Mouse (Mus musculus): ENCODE data around the gene Dusp10.
A peak's percentile ranks its signal among the peaks of the same experiment; 100 is the strongest.

The Dusp10 gene

DNA sequence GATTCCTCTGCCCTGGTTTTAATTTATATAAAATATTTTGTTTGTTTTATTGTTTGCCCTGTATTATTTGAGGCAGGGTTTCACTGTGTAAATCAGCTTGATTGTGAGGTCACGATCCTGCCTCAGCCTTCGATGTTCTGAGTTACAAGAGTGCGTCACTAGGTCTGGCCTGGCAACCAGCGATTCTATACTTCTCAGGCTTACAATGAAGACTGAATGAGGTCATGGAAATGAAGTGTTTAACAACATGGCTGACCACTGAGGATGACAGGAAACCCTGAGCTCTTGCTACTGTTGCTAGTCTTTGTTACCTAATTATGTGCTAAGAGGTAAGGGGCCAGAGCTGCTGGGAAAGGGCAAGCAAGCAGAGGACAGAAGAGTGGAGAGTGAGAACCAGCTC, at the start of gene Dusp10:
Gene Dusp10 (plus strand): TSS at position 197 of the 400 bp plus-strand sequence.
- no peak for DNase-seq (ENCODE audit: low read depth, low spot score)

DNA sequence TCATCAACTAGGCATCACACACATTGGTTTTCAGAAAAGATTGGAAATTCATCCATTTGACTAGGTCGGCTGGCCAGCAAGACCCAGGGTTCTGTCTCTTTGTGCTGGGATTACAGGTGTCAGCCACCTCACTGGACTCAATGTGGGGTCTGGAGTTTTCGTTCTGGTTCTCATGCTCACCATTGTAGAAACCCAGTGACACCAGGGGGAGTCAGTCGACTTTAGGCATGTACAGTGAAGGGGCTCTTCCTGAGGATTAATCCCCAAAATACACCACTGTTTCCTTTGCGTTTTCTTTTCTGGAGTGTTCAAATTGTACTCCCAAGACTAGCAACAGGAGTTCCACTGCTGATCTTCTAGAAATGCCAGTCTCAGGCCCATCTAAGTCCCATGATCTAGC, 47.8 kb upstream of the Dusp10 start:
- DNase-seq (ENCODE audit: low read depth, low spot score): no peak

DNA sequence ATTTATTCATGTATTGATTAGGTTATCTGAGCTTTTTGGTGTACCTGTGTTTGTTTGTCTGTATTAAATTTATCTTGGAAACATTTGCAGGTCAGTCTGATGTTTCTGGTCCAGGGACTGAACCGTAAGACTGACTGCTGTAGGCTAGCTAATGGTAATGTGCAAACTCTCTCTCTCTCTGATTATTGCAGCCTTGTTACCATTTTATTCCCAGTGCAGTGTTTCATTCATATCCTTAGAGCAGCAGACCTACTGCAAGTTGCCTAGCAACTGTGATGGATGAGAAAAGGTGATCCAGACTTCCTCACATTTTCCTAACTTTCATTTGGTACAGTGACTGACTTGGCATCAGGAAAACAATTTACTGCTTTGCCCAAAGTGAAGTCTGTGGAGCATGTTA, 43.8 kb upstream of the Dusp10 start:
- no peak for DNase-seq (ENCODE audit: low read depth, low spot score)

GRCm38 (mm10) chr1:183979814-183980243, 33.3 kb upstream of the Dusp10 start:
- DNase-seq (ENCODE audit: low read depth, low spot score): peak; percentile 19

- DNase-seq (ENCODE audit: low read depth, low spot score): peak; percentile 67
Measured at GRCm38 (mm10) chr1:183982108-183982507, 31.0 kb upstream of the Dusp10 start.

GRCm38 (mm10) chr1:183987711-183988245, 25.3 kb upstream of the Dusp10 start:
- DNase-seq (ENCODE audit: low read depth, low spot score): no peak

GRCm38 (mm10) chr1:183991921-183992320, 21.2 kb upstream of the Dusp10 start:
- DNase-seq (ENCODE audit: low read depth, low spot score): no peak

GRCm38 (mm10) chr1:183997207-183997606, 15.9 kb upstream of the Dusp10 start:
- DNase-seq (ENCODE audit: low read depth, low spot score): no peak

- no peak for DNase-seq (ENCODE audit: low read depth, low spot score)
Measured at GRCm38 (mm10) chr1:184002470-184002869, 10.6 kb upstream of the Dusp10 start.

GRCm38 (mm10) chr1:184004311-184004710, 8.8 kb upstream of the Dusp10 start:
- no peak for DNase-seq (ENCODE audit: low read depth, low spot score)

DNA sequence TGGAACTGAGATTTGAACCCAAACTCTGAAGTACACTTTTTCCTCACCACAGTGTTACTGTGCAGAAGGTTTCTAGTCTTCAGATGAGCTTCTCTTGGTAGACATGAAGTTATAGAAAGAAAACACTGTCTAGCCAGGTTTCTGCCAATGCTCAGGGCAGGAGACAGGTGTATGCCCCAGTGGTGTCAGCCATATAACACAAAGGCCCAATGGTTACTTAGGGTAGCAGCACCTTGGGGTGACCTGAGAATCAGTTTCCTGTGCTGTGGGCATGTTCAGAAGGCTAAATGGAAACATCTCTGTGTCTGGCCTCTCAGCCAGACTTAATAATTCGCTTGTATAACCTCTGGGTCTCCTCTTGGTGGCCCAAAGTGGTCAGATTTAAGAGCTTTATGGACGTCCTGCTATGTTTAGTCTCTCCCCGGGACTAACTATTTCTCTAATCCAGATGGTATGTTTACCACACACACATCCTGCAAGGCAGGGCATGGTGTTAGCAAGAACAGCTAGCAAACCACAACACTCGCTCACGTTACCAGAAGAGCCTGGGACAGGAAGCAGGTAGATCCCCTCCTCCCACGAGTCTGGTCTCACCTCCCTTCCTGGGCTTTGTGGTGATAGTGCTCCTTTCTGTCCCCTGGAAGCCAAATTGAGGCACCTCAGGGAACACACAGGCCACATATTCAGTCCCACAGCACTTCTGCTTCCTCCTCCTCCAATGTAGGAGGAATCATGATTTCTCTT, 7.6 kb upstream of the Dusp10 start:
- no peak for DNase-seq (ENCODE audit: low read depth, low spot score)

DNA sequence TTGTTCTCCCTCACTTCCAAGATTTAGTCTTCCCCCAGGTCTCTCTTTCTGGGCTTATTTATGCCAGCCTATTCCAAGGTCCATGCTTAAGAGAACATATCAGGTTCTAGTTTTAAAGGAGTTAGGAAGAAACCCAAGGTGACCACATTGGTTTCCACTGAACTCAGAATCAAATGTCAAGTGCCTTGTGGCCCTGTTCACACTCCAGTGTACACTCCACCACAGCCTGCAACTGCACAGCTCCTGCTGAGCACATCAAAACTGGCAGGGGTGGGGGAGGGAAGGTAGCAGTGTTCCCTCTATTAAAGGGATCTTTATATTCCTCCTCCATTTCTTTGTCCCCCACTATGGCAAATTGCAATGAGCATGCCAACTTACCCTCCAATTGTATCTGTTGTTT, 7.0 kb upstream of the Dusp10 start:
- DNase-seq (ENCODE audit: low read depth, low spot score): no peak

DNA sequence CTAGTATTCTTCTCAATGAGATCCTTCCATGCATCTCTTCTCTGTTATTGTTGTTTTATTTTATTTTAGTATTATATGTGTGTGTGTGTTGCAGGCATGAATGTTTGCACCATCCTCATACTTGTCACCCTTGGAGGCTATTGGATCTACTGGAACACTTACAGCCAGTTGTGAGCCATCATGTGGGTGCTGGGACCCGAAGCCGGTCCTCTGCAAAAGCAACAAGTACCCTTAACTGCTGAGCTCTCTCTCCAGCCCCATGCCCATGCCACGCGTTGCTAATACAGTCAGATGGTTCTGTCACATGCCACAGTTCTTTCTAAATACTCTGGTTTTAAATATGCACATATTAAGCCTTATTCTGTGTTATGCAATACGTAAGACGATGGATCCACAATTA, 1.8 kb upstream of the Dusp10 start:
- DNase-seq (ENCODE audit: low read depth, low spot score): no peak

DNA sequence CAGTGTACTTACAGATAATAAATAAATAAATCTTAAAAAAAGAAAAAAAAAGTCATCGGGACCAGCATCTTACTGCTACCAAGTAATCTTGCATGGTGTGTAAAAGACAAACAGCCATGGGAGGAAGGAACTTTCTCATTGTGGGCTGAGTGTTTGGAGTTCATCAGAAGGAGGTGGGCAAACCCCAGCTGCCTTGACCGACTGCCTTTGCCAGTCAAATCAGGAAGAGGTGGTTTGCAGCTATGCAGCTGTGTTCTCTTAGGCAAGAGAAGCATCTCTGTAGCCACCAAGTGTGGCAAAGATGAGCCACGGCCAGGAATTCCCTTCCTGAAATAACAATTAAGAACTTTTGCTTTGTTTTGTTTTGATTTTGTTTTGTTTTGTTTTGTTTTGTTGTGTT, 989 bp downstream of the Dusp10 start:
- DNase-seq (ENCODE audit: low read depth, low spot score): no peak

GRCm38 (mm10) chr1:184015995-184016730, 3.1 kb downstream of the Dusp10 start:
- no peak for DNase-seq (ENCODE audit: low read depth, low spot score)

GRCm38 (mm10) chr1:184017606-184018005, 4.5 kb downstream of the Dusp10 start:
- no peak for DNase-seq (ENCODE audit: low read depth, low spot score)

GRCm38 (mm10) chr1:184019042-184019721, 6.1 kb downstream of the Dusp10 start:
- no peak for DNase-seq (ENCODE audit: low read depth, low spot score)

DNA sequence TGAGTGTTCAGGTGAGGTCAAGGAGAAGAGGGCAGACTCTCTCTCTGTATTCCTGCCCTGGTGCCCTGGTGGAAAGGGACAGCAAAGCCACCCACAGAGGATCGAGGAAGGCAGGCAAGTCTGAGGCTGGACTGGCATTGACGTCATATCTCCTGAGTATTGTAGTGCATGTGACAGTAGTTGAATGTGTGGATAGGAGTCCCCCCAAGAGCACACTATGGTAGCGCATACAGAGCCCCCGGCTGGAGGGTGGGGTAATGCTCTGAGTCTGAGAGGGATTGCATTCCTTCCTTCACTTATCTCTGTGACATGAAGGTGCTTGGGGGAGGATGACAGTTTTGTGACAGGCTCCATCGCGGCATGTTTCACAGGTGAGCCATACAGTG, 6.6 kb downstream of the Dusp10 start:
- DNase-seq (ENCODE audit: low read depth, low spot score): no peak

DNA sequence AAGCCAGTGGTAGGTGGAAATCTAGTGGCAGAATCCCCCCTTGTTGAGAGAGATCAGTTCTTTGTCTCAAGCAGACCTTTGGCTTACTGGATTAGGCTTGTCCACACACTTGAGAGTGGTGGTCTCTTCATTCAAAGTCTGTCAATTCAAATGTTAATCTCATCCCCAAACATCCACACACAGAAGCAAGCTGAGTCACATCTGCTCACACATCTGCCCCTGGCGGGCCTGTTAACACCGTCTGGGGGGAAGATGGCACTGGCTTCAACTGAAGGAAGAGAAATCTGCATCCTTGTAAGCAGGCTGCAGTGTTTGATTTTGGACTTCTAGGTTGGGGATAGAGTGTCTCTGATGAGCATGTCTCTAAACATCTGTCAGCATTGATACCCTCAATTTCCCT, 10.9 kb downstream of the Dusp10 start:
- no peak for DNase-seq (ENCODE audit: low read depth, low spot score)

- DNase-seq (ENCODE audit: low read depth, low spot score): no peak
Measured at GRCm38 (mm10) chr1:184024631-184025030, 11.5 kb downstream of the Dusp10 start.

- no peak for DNase-seq (ENCODE audit: low read depth, low spot score)
Measured at GRCm38 (mm10) chr1:184025079-184025478, 12.0 kb downstream of the Dusp10 start.

DNA sequence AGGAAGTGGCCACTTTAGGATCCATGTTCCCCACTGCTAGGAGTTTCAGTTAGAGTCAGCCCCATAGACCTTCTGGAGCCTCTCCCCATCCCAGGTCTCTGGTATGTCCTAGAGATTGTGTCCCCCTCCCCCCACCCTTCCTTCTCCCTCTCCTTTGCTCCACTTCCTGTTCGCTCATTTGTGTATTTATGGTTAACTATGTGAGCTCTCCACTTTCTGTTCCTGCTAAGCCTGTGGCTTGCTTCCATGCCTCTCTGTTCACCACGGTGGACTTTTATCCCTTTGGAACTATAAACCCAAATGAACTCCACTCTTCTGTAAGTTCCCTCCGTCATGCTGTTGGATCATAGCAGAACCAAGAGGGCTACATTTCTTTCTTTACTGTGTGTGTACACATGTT, 13.9 kb downstream of the Dusp10 start:
- no peak for DNase-seq (ENCODE audit: low read depth, low spot score)

Measured in telencephalon, adult 2 months (tissue).